Mouse (Mus musculus) ovary, adult 18-20 months (tissue): ENCODE results near the gene Mrgprh.

ENCODE experiments used
- DNase-seq: peaks from one replicate; pipeline ENCODE4 v3.0.0; 2022; ENCODE audit warnings: low spot score, mixed read lengths

Mrgprh gene

DNA sequence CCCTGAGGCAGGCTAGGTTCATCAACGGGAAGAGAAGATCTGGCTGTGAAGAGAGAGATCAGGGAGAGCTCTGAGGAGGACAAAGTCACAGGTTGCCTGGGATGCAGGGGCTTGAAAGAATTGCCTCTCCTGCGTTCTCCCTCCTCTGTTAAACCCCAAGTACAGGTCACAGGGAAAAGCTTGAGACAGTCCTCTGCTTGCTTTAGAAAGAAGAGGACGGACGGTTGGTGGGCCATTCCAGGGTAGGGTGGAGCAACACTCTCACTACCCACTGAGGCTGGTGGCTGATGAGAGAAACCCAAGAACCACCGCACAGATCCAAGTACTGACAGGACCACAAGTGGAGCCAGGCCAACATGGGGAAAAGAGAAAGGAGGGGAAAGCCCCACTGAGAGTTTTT, at the start of gene Mrgprh:
TSS of gene Mrgprh (plus strand) at position 301 of the 400 bp plus-strand sequence.
- no peak for DNase-seq

DNA sequence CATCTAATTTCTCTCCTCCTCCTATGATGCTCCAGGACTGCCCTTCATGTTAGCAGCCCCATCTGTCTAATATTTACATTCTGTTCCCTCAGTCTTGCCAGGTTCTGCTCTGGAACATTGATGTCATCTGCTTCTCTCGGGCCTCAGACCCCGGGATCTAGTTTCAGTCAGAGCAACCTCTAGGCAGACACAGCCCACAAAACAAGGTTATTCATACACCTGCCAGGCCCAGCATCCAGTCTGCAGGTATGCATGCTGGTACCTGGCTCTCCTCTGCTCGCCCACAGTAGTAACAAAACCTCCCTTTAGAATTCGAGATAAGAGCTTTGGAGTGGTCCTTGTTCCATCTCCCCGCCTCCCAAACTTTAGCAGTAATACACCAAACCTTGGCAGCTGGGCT, 45.5 kb upstream of the Mrgprh start:
- DNase-seq = no peak

DNA sequence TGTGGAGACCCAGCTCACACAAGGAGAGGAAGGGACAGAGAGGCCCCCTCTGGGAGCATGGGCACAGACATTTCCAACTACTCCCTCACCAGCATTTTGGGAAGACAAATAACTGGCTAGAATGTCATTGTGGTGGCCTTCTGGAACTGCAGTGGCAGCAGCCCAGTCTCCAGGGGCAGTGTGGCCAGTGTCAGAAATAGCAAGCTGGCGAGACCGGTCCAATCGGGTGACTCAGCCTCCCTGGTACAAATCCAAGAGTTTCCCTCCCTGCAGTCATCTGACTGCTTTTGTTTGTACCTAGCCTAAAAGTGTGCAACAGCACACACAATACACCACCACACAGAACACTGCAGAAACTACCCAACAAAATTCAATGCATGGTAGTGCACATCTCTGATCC, 43.6 kb upstream of the Mrgprh start:
- no peak for DNase-seq

DNA sequence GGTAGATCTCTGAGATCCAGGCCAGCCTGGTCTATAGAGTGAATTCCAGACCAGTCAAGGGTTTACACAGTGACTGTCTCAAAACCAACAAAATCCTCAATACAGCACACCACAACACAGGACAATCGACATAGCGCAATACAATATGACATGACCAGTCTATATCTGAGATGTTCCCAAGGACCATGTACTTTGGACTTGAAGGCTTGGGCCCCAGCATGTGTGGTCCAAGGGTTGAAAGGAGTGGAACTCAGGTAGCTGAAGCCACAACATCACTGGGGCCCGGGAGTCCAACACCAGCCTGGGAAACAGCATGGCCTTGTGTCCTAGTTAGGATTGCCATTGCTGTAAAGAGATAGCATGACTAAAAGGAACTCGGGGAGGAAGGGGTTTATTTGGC, 43.2 kb upstream of the Mrgprh start:
- DNase-seq = no peak

DNA sequence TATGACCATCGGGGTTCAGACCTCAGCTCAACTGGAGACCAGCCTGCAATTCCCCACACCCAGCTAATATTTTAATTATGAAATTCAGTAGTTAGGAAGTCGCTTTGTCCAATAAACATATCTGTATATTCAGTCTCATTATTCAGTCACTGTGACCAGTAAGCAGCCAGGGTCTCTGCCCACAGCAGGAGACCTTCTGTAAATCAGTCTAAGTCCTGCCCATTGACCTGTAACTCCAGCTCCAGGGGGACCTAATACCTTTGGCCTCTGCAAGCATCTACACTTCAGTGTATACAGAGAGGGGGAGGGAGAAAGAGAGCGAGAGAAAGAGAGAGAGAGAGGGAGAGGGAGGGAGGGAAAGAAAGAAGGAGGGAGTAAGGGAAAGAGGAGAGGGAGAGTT, 41.5 kb upstream of the Mrgprh start:
- no peak for DNase-seq

DNA sequence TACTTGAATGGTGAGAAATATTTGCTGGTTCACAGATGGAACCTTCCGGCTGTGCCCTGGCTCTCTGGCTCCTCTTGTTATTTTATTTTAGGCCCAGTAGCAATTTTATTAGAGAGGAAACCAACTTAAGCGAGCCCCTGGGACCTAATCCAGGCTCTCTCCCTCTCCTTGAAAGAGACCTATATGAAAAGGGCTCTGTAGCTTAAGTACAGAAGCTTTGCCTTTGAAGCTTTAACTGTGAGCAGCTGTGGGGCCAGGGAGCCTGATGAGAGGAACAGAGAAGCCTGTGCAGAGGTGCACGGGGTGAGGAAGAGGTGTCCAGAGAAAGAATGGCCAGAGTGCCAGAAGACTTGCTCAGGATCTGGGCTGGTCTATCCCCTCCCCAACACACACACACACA, 41.0 kb upstream of the Mrgprh start:
- no peak for DNase-seq

DNA sequence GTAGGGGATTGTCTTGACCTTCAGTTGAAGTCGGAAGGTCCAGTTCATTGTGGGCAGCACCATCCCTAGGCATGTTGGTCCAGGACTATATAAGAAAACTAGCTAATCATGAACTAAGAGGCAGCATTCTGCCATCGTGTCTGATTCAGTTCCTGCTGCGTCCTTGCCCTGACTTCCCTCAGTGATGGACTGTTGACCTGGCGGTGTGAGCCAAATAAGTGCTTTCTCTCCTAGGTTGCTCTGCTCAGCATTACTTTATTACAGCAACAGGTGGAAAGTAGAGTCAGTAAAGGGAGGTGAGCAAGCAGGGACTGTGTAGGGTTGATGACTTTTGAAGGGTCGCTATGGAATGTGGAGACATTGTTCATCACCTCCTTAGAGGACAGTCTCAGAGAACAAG, 40.1 kb upstream of the Mrgprh start:
- DNase-seq = no peak

DNA sequence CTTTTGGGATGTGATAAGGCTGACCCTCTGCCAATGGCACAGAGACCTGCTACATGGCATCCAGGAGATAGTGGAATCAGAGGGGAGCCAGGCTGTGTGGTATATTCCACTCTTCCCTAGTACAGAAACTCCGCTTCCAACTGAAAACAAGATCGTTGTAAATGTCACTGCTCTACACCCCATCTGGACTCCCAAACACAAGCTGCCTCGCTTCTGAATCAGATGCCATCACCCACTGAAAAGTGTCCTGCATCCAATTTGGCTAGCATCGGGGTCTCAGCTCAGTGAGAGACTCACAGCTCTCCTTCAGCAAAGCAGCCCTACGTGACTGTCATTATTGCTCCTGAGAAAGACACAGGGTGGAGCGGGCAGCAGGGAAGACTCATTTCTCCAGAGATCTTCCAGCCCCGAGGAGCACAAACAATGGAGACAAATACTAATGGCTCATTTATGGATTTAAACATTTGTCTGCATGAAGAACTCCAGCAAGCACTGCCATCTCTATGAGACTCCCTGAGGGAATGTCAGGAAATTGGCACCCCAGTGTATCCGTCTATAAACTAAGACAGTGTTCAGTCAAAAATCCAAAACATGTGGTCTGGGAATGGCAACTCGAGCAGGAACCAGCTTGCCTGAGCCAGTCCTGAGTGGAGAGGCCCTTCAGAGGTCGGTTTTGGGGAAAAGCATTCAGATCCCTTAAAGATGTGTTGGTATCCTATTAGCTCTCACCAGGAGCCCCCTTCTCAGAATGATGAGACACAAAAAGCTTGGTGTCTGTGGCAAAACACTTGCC, 36.2 kb upstream of the Mrgprh start:
- DNase-seq = no peak

DNA sequence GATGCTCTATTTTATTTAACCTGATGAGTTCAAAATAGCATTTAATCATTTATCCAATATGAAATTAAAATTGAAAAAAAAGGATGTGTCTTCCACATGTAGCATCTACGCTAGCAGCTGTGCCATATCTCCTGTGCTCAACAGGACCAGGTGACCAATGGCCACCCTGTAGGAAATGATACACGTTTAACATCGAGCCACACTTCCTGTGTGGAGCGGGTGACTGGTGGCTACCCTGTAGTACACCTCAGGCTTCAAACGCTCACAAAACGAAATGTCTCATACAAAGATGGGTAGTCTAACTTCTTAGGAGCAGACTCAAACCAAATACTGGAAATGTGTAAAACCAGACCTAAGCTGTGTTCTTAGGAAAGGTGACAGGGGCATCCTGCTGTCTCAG, 32.0 kb upstream of the Mrgprh start:
- DNase-seq = no peak

DNA sequence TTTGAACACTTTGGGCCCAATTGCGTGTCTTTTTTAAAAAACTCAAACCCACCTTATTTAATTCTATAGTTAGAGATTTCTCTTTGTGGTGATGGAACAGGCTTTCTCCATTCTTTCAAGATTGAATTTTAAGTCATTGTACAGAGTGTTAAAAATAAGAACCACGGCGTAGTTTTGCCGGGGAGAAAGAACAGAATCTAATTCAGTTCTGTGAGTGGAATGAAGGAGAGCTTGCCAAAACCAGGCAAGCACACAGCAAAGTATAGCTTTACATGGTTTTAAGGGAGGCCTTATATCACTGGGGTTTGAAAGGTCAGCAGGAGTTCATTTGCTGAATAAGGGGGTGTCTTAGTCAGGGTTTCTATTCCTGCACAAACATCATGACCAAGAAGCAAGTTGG, 31.3 kb upstream of the Mrgprh start:
- no peak for DNase-seq

DNA sequence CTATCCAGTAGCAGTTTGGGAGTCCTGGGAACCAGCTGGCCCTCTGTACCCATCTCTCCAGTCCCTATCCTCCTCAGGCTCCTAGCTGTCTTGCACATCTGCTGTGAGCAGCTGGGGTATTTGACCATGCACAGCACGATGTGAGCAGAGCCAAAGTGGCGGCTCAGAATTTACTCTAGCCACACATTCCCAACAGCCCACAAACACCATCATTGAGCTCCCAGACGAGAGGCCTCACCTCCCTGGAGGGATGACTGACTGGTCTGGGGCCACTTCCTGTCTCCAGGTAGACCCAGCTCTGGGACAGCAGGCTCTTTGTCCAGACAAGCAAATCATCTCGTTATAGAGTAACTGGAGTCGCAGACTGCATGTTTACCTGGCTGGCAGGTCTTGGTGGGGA, 30.0 kb upstream of the Mrgprh start:
- DNase-seq = no peak

DNA sequence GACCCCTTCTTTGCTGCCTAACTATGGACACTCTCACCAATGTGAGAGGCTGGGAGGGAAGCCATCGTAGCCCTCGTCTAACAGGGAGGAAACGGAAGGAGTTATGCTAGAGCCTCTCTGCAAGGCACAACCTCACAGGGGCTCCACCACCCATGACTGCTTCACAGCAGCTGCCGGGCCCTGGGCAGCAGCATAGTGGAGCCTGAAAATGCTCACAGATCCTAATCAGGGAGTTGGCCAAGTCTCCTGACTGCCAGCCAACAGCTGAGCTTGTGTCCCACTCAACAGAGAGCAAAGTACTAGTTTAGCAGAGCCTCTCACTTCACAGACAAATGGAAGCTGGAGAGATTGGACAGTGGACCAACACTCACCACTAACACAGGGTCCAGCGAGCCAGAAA, 29.4 kb upstream of the Mrgprh start:
- no peak for DNase-seq

DNA sequence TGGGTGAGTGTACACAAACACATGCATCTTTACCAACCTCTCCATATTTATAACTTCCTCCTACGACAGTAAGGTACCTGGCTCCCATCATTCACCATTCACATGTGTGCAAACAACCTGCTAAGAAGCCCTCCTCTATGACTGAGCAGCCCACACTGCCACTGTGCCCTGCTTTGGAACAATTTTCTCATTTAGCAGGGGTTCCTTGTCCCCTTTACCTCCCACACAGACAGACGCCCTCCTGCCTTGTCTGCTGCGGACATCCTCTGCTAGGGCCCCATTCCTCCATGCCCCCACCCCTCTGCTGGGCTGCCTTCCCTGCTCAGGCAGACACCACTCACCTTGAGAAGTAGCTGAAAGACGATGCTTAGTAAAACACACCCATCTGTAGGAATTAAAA, 28.1 kb upstream of the Mrgprh start:
- no peak for DNase-seq

DNA sequence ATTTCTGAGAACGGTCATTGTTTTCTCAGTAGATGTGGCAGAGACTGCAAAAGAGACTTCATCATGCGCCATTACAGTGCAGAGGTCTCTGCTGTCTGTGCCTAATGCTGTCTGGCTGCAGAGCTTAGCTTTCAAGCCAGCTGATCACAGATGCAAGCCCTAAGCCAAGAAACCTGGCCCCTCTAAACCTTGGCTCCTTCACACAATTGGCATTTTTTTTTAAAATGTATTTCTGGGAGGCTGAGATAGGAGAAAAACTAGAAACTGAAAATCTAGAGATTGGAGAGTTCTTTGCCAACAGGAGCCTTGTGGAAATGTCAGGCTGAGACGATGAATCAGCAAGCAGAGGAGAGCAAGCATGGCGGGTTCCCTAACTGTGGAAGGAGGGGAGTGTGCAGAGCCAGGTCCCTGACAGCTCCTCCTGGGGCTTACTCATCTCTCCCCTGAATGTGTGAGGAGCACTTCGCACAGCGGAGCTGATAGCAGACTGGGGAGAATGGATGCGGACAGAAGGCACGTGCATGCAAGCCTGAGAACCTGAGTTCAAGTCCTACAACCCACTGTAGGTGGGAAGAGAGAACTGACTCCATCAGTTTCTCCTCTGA, 26.0 kb upstream of the Mrgprh start:
- no peak for DNase-seq

DNA sequence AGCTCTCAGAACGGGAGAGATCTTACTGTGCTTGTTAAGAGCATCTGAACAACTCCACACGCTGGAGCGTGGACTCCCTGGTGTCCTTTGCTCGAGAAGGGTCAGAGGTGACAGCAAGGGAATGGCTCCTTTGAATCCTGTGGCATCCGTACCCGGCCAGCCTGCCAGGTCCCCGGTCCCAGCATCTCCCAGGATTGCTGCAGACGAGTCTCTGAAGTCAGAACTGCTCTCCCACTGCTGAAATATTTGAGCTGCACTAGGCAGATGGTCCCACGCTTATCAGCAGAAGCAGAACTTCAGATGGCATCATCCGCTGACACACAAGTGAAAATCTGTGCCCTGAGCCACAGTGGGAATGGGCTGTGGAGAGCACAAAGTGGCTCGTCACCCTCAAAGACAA, 24.1 kb upstream of the Mrgprh start:
- no peak for DNase-seq

DNA sequence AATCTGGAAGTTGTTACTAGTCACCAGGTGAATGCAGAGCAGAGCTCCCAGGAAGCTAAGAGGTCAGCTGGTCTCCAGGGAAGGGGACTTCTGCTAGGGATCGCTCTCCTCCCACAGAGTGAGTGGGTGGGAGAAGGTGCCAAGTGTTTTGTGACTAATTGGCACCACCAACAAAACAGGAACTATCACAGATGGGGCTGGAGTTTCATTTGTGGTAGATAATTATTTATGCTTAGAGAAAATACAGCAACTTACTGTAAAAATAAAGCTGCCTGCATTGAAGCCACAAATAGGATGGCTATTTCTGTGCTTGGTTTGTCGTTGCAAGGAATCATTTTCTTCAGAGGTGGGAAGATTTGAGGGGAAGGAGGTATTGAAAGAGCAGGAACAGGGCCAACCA, 22.0 kb upstream of the Mrgprh start:
- no peak for DNase-seq

DNA sequence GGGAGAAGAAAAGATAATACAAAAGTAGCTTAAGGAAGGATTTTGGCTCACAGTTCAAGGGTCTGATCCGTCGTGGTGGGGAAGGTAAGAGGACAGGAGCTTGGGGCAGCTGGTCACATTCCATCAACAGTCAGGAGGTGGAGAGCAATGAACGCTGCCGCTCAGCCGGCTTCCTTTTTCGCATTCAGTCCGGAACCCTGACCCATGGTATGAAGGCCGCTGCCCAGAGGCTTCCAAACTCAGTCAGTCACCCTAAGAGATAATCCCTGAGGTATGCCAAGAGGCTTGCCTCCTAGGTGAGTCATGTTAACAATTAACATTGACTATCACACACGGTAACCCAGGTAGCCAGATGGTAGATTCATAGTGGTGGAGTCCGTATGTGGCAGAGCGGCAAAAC, 21.4 kb upstream of the Mrgprh start:
- DNase-seq = no peak

DNA sequence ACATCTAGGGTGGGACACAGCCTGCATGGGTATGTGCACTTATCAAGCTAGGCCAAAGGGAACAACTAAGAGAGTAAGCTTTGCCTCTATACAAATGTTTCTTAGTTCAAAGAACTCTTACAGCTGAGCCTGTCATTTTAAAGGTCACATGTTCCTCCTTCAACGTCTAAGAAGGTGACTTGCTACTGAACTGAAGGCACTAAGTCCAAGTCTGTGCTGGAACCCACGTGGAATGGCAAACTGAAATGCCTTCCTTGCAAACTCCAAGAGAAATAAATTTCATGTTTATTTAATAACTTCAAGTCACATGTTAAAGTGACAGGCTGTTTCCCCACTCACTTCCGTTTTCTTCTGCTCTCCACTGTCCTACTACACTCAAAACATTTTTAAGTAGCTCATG, 18.4 kb upstream of the Mrgprh start:
- no peak for DNase-seq

DNA sequence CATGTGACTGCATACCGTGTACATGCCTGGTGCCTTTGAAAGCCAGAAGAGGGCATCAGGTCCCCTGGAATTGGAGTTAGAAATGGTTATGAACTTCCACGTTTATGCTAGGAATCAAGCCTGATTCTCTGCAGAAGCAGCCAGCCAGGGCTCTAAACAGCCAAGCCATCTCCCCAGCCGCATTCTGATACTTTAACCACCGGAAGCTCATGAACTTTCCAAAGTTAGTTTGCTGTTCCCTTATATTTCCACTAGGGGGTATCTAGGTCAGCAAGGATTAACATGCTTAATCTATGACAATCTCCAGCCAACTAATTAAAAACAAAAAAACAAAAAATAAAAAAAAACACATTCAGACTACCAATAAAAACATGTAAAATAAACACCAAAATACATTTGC, 17.8 kb upstream of the Mrgprh start:
- no peak for DNase-seq

DNA sequence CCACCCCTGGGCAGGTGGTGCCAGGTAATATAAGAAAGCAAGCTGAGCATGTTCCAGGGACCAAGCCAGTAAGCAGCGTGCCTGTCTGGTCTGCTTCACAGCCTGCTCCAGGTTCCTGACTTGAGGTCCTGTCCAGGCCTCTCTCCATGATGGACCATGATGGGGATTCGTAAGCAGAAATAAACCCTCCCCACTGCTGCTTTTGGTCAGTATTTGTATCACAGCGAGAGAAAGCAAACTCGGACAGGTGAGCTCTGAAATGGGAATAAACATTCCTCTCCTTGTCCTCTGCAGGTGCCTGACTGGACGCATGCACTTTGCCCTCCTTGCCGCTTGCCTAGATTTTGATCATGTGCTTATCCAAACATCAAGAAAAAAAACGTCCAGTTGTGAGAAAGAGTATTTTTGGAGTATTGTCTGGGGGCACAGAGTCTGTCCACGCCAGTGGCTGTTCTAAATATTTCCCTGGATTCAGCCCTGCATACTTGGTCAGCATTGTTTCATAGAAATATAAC, 16.8 kb upstream of the Mrgprh start:
- no peak for DNase-seq

DNA sequence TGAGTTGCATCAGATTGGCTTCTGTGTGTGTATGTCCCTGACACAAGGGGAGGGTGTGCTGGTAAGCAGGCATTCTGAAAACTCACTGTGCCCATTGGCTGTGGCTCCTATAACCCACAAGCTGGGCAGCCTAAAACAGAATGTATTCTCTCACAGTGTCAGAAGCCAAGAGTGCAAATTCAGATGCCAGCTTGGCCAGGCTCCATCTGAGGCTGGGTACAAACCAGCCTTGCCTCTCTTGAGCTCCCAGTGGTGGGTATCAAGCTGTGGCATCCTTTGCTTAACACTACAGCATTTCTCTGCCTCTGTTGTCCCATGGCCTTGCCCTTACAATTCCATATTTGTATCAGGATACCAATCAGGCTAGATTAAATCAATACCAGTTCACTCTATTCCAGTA, 11.7 kb upstream of the Mrgprh start:
- DNase-seq = no peak

DNA sequence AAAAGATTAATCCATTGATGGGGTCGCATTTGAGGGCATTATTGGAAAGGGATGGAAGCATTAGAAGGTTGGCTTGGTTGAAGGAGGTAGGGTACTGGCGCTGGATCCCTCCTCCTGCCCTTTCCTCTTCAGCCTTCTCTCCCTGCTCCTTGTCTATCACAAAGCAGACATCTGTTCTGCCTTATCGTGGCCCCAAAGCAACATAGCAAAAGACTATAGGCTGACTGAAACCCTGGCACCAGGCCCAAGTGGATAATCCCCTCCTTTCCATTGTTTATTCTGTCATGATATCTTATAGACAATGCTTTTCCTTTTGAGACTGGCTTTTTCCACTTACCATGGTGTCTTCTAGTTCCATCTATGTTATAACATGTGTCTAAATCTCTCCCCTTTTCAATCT, 10.4 kb upstream of the Mrgprh start:
- DNase-seq = no peak

DNA sequence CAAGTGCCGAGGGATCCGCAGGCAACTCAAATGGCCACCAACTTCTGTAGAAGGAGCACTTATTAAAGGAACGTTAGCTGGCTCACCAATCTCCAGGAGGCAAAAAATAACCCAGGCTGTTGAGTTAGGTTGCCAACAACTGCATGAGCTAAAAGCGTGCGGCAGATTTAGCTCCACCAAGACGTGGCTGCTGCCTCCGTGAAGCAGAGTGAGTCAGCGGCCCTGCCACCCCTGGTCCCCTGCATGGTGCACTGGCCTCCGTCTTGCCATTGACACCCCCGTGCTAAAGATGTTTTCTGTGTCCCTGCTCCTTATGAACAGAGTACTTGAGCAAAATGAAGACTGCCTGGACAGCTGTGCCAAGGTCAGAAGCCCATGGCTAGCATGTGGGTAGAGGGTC, 9.0 kb upstream of the Mrgprh start:
- DNase-seq = no peak

DNA sequence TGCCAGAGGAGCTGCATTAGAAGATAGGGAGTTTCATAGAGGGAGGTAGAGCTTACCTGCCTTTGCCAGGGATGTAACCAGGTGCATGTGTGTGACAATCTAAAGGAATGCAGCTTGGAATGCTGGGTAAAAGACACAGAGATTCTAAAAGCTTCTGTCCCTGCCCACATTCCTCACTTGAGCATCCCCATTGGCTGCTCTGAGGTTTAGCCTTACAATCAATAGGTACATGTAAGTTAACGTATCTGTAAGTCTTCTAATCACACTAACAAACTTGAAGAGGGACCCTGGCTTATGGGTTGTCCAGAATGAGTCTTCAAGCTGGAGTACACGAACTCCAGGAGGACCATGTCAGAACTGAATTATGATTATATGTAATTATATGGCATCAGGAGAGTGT, 7.8 kb upstream of the Mrgprh start, which contains the start of gene Mas1:
TSS of gene Mas1 (minus strand) at position 101 of the 400 bp plus-strand sequence.
- DNase-seq = no peak
